Mouse (Mus musculus): ENCODE measurements around the gene Coa5. TPM values are rescaled to one million over a fixed set of nuclear protein-coding genes. Genes with fewer than 3 reads are reported as not detected.

Gene Coa5
- polyA plus RNA-seq, 1 experiment from 2014 or later, result 56.8 TPM

GRCm38 (mm10) chr1:37368125-37368524 lies 61.8 kb downstream of the Coa5 start:
- DNase-seq (ENCODE audit: low spot score), result no peak
- Histone ChIP-seq H3K27ac (ENCODE audit: low read depth, low read length) (no peak overlapping the region), H3K27me3 (ENCODE audit: control insufficient read depth, insufficient read depth, low read length) (no peaks in the 10 kb centered on the region), H3K4me1 (replicated peaks; ENCODE audit: control insufficient read depth, insufficient read depth, low read length) (no peaks in the 10 kb centered on the region), H3K36me3 (ENCODE audit: control insufficient read depth, insufficient read depth, low read length) (no peaks in the 10 kb centered on the region), H3K4me2 (replicated peaks; ENCODE audit: low read depth, low read length) (no peak overlapping the region), H3K9me3 (ENCODE audit: control insufficient read depth, low read length) (no peaks in the 10 kb centered on the region), H3K4me3 (ENCODE audit: low read depth, low read length) (no peak overlapping the region), H3K9ac (ENCODE audit: low read depth, low read length) (no peak overlapping the region)
- WGBS, result 96% methylated on average over 10 of the region's 10 CpGs
- ATAC-seq (ENCODE audit: low FRiP score), result no peak

Other genes starting within 250 kb of the Coa5 start
- gene Cnga3, start 215.7 kb downstream of the Coa5 start, polyA plus RNA-seq (2014; fragmentation: Nextera tagmentation; extraction: Ambion mirVana), result not detected in 2 replicates
- gene Inpp4a, start 130.2 kb downstream of the Coa5 start, polyA plus RNA-seq (2014; fragmentation: Nextera tagmentation; extraction: Ambion mirVana), result 22.2 and 27.2 TPM in 2 replicates
- 121 and 128 TPM in 2 replicates for gene Unc50, start within 50 bp of the Coa5 start, polyA plus RNA-seq (2014; fragmentation: Nextera tagmentation; extraction: Ambion mirVana)
- 4.4 and 8.7 TPM in 2 replicates for gene Mgat4a, start 110.9 kb upstream of the Coa5 start, polyA plus RNA-seq (2014; fragmentation: Nextera tagmentation; extraction: Ambion mirVana)

Measured in hindbrain, embryonic 11.5 days (tissue).